Mouse (Mus musculus) testis, postnatal 14 days (tissue): ENCODE data around the gene Hist1h1a.
A peak's percentile ranks its signal among the peaks of the same experiment; 100 is the strongest.
"Not testable (repeated sequence)": the region's sequence is repeated elsewhere in the genome, so short reads cannot be mapped to it uniquely, and the experiment has no call there.

ENCODE experiments used
- DNase-seq: peaks from one replicate; pipeline ENCODE4 v3.0.0; 2021; ENCODE audit warnings: low spot score

Gene Hist1h1a

GRCm38 (mm10) chr13:23763586-23764323, at the start of gene Hist1h1a:
TSS of gene Hist1h1a (plus strand) at chr13:23763666.
- peak; percentile 94 for DNase-seq

DNA sequence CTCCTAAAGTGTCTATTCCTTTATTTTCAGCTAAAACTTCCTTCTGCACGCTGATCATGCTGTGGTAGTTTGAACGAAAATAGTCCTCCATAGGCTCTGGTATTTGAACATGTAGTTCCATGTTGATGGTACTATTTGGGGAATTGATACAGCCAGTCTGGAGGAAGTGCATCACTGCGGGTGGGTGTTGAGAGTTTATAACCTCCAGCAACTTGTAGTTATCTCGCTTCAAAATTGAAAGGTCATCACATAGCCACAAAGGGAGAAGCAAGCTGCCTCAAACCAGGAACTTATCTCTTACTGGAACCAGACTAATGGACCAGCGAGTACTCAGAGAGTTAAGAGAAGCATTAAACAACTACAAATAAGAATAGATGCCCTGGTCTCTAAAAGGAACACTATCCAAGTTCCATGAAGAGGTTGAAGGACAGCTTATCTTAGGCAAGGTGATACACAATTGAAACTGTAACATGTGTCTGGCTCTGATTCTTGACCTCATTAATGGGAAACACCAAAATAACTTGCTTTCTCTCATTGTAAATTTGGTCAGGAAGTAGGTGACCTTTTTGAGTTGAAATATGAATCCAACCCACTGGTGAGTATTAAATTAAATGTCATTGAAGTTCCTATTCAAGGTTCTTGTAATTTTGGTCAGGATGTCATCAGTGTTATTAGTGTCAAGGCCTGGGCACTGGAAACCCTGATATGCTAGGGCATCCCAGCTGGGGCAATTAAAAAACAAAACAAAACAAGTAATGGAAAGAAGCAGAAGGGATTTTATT, 47.0 kb upstream of the Hist1h1a start:
- DNase-seq: no peak

GRCm38 (mm10) chr13:23717176-23717575, 46.3 kb upstream of the Hist1h1a start:
- DNase-seq: no peak

DNA sequence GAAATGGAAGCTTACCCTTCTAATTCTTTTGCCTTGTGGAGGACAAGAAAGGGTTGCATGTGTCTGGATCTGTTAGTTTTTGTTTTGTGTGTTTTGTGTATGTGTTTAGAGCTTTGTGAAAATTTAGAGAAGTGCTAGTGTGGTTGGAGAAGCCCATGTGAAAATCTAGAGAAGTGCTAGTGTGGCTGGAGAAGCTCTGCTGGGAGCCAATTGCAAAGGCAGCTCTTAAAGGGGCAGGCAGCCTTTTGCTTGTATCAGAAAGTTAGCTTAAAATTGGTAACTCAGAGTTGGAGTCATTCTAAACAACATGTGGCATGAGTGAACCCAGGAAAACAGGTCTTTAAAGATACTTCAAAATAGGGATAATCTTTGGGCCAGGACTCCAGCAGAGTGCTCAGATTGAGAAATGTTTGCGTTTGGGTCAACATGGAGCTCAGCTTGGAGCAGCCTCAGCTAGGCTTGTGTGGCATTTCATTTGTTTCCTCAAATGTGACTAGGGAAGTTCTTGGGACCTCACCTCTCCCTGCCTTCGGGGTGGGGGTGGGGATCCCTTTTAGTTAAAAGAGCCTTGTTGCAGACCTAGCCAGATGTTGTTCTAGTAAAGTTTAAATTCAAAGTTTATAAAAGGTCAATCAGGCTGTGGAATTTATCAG, 45.7 kb upstream of the Hist1h1a start:
- not testable (repeated sequence) for DNase-seq

- no peak for DNase-seq
Measured at GRCm38 (mm10) chr13:23724239-23724638, 39.2 kb upstream of the Hist1h1a start.

DNA sequence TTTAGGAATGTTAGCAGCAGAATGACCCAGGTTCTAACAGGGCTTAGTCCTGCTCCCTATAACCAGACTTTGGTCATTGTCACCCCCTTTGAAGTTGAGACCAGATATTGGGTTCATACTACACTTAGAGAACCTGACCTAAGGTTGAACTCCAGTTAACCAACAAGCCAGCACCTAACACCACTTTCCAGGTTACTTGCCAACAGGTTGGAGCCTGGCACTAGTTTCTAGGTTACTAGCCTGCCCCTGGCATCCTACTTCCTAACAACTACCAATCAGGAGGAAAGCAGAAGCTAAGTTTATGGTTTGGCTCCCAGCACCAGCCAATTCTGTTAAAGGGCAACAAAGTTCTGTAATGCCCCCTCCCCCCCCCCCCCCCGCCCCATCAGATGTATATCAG, 38.3 kb upstream of the Hist1h1a start:
- no peak for DNase-seq

DNA sequence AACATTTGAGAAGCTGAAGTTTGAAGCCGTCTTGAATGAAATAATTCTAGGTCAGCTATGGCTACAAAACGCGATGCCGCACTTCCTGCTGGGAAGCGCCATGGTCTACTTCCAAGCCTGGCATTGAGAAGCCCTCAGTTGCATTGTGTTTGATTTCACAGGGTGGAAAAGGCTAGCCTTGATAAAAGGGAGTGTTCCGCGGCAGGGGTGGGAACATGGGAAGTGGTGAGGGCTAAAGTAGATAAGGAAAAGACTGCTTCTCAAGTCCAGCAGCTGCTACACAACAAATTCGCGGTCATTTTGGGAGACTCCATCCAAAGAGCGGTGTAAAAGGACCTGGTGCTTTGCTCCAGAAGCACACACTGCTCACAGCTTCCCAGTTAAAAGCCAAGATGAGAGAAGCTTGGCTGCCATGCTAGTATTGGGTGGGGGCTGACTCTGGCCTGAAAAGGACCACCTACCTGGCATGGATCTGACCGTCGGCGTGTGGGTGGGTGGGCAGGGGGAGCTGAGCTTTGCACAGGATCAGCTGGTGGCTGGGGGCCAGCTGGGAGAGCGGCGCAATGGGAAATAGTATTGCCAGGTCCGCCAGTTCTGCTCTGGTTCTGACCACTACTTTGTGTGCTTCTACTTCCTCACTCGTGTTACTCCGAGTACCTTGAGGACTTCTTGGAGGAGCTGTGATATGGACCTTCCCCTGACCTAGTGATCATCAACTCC, 34.8 kb upstream of the Hist1h1a start:
- no peak for DNase-seq

- no peak for DNase-seq
Measured at GRCm38 (mm10) chr13:23729192-23729525, 34.3 kb upstream of the Hist1h1a start.

DNA sequence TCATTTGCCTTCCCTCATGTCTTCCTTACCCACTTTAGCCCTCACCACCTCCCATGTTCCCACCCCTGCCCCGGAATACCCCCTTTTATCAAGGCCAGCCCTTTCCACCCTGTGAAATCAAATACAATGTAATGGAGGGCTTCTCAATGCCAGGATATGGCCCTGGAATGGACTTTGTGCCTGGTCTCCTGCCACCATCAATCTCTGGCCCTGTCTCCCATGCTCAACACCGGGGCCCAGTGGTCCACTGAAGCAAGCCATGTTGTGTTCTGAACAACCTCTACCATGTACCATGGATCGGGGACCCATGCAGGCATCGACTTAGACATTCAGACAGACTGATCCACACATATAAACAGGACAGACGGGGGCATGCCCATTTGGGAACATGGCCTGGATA, 33.8 kb upstream of the Hist1h1a start:
- no peak for DNase-seq

DNA sequence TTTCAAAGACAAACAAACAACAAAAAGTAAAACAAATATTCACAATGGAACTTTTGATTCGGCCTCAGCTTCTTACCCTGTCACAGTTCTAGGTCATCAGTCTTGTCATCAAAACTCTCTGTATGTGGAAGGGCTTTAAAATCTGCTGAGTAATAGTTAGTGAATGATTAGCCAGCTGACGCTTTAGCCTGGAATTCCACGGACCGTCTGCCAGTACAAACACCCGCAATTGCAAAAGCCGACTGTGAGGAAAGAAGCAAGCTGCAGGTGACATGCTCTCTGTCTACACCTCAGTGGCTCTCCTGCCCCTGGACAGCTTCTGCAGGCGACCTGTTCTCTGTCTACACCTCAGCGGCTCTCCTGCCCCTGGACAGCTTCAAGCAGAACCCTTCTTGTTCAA, 33.0 kb upstream of the Hist1h1a start:
- DNase-seq: no peak

DNA sequence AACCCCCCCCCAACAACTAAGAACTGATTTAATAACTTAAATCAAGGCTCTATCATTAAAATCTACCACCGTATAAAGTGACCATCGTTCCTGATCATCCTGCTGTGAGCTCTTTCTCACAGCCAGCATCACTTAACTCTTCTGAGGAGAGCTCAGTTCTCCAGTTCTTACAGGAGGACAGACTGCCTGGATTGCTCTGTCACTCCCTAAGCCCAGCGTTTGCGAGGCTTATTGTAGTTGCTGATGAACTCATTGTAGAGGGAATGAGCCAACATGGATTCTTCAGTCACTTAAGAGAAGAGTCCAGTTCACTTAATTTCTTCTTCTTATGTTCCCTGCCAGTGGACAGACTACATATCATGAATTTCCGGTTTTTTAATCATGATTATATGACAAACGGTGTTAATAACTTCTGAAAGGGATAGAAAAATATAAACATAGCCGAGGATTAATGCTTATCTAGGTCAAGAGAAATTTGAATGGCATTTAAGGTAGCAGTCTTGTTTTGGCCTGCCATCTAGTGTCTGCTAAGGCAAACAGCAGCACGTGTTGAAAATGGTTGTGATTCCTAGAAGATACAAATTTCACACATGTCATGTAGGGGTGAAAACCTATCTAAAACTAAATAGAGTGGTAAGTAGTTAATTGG, 31.2 kb upstream of the Hist1h1a start:
- no peak for DNase-seq

DNA sequence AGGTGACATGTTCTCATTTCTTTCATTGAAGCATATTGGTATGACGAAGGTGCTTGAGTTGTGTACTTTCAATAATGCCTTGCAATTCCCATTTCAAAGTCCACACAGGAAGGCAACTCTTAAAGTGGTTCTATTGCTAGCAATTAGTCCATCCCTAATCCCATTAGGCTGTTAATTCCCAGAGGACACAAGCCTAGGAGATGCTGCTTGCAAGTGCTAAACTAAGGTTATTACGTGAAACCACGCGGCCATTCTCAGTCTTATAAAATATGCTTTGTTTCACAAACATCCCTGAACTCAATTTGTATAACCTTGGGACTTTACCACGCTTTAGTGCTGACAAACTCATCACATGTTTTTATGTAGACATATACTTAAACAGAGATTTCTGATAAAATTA, 26.4 kb upstream of the Hist1h1a start:
- no peak for DNase-seq

GRCm38 (mm10) chr13:23738041-23738440, 25.4 kb upstream of the Hist1h1a start:
- DNase-seq: no peak

DNA sequence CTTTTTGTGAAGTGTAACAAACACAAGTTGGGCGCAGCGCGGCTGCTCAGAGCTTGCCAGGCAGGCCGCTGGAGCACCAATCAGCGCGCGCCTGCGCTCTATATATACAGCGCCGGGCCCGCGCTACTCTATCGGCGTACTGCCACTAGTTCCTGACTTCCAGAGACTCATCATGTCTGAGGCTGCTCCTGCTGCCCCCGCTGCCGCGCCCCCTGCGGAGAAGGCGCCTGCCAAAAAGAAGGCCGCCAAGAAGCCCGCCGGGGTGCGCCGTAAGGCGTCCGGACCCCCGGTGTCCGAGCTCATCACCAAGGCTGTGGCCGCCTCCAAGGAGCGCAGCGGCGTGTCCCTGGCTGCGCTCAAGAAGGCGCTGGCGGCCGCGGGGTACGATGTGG, 24.8 kb upstream of the Hist1h1a start, which contains the start of gene Hist1h1c:
Gene Hist1h1c, plus strand, starts transcription at position 132 of the 392 bp plus-strand sequence.
- DNase-seq: peak; percentile 96

DNA sequence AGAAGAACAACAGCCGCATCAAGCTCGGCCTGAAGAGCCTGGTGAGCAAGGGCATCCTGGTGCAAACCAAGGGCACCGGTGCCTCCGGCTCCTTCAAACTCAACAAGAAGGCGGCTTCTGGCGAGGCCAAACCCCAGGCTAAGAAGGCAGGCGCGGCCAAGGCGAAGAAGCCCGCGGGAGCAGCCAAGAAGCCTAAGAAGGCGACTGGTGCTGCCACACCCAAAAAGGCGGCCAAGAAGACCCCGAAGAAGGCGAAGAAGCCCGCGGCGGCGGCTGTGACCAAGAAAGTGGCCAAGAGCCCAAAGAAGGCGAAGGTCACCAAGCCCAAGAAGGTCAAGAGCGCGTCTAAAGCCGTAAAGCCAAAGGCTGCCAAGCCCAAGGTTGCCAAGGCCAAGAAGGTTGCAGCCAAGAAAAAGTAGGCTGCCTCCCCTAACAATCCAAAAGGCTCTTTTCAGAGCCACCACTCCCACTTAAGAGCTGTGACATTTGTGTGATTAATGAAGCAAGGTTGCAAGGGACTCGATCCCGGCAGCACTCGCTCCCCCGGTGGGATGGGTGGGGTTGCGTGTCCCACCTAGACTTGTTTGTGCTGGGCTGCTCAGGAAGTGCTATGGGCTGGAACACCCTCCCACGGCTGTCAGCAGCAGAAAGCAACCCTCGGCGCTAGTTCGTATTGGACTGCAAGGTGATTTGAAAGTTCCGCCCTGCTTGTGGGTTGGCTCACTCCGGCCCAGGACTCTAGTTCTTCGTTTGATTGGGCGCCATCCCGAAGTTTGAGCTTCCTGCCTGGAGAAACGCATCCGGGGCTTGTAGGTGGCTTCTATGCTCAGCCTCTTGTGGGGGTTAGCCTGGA, 24.2 kb upstream of the Hist1h1a start:
- peak; percentile 93 for DNase-seq

DNA sequence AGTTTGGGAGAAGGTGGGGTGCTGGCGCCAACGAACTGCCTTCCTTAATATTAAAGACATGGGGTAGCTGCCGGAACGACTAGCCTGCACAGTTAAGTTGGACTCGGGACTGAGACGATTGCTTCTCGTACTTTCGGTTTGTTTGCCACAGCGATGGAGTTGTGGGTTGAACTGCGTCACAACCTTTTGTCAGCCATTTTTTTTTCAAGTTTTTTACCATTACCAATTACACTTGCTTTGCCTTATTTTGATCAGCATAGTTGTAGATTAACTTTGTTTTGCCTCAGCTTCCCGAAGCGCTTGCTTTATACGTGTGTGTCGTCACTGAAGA, 23.6 kb upstream of the Hist1h1a start:
- no peak for DNase-seq

- no peak for DNase-seq
Measured at GRCm38 (mm10) chr13:23740256-23740840, 23.1 kb upstream of the Hist1h1a start.

DNA sequence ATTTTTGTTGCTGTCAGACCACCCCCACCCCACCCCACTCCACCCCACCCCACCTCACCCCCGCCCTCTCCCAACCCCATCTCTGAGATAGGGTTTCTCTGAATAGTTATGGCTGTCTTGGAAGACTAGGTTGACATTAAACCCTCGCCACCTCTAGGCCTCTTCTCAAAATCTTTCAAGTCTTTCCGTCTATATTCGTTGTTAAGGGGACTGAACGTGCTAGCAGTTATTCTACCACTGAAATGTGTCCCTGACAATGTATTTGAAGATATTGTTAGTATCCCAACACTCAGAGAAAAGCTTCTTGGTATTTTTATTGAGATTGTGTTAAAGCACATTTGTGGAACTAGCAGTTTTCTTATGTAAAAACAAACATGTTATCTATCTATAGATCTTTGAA, 22.6 kb upstream of the Hist1h1a start:
- DNase-seq: no peak

- DNase-seq: no peak
Measured at GRCm38 (mm10) chr13:23742007-23742406, 21.5 kb upstream of the Hist1h1a start.

GRCm38 (mm10) chr13:23743215-23743614, 20.3 kb upstream of the Hist1h1a start:
- DNase-seq: no peak

GRCm38 (mm10) chr13:23743963-23744362, 19.5 kb upstream of the Hist1h1a start:
- no peak for DNase-seq
